ENCODE assay signal across 8 mouse cellular contexts in genomic region chr13:53811862-53812261, GRCm38 (mm10).
DNase-seq lines count a peak whose midpoint lies in the region; ATAC-seq and TF ChIP-seq lines count a peak whose summit lies in the region.
"Had no signal": no experiment of that assay in that cellular context is flagged by ENCODE, and none has a peak within 500 bp of the region (broad histone marks: within the 10 kb centered on the region; RNA-seq: fewer than 3 reads in every experiment).

No protein-coding gene starts in this region.

- no peaks in the 10 kb centered on the region for H3K9me3 ChIP-seq in lung, embryonic 14.5 days (ENCODE audit: low read depth, low read length)
- H3K9me3 ChIP-seq: midbrain, embryonic 12.5 days had no signal

- DNase-seq in lung, adult 2 months, result no peak
- DNase-seq in lung, adult 18-20 months, result no peak
- DNase-seq in adrenal gland, adult (ENCODE audit: inconsistent age in 2 of 2, low spot score in 1 of 2), result peak; percentile 46 to 83
- peak; percentile 61 to 79 for DNase-seq in heart, postnatal 10 days
- peak; percentile 61 for DNase-seq in lung, embryonic 14.5 days
- DNase-seq in thymus, postnatal 14 days, result no peak

- peaks cover 2% of the 10 kb centered on the region; the same call in 1 of the 2 replicates for H3K4me1 ChIP-seq in lung, adult 2 months (ENCODE audit: control insufficient read depth, insufficient read depth, low read length)
- peaks cover 6% of the 10 kb centered on the region; the same call in 1 of the 2 replicates for H3K4me1 ChIP-seq in lung, embryonic 14.5 days (ENCODE audit: insufficient read depth)

- no peak for TF ChIP-seq POLR2A in lung, adult 2 months (IDR thresholded peaks at IDR 0.05; ENCODE audit: borderline replicate concordance, extremely low read depth, low read depth, low read length)

- no peak overlapping the region for H3K4me3 ChIP-seq in lung, adult 2 months (replicated peaks; ENCODE audit: extremely low read depth, low read depth, low read length)
- no peak overlapping the region for H3K4me3 ChIP-seq in lung, embryonic 14.5 days (ENCODE audit: low read depth, low read length)
- H3K4me3 ChIP-seq: midbrain, embryonic 12.5 days had no signal

- ATAC-seq in cerebellum, adult (ENCODE audit: insufficient number of reproducible peaks, low FRiP score, low TSS enrichment), result peak; percentile 72
- no peak for ATAC-seq in lung, embryonic 14.5 days (ENCODE audit: insufficient read depth)

- peak; percentile 53; the same call in 1 of the 2 replicates for TF ChIP-seq CTCF in lung, adult 2 months (IDR thresholded peaks at IDR 0.05; ENCODE audit: insufficient read depth, low read length)
- TF ChIP-seq CTCF in lung, embryonic 14.5 days (IDR thresholded peaks at IDR 0.05; ENCODE audit: low read depth), result peak; percentile 78

- WGBS in lung, adult 2 months, result 25% methylated on average over 4 of the region's 4 CpGs
- WGBS in lung, embryonic 14.5 days, result 24% methylated on average over 4 of the region's 4 CpGs

- no peaks in the 10 kb centered on the region for H3K27me3 ChIP-seq in lung, embryonic 14.5 days (ENCODE audit: insufficient read depth, low read length)

- intact Hi-C loops in heart, postnatal 10 days (cut with DNase I), result loop anchor here (1.0 kb wide), 1 partner anchor 243 kb away; the partner anchor contains the start of gene Drd1

- H3K36me3 ChIP-seq in lung, embryonic 14.5 days (ENCODE audit: insufficient read depth), result no peaks in the 10 kb centered on the region
- H3K36me3 ChIP-seq: midbrain, embryonic 12.5 days had no signal

- H3K9ac ChIP-seq in lung, embryonic 14.5 days, result no peak overlapping the region
- H3K9ac ChIP-seq: midbrain, embryonic 12.5 days had no signal

- no peak overlapping the region for H3K4me2 ChIP-seq in lung, embryonic 14.5 days
- H3K4me2 ChIP-seq: midbrain, embryonic 12.5 days had no signal

- H3K27ac ChIP-seq in lung, embryonic 14.5 days (ENCODE audit: low read depth), result no peak overlapping the region
- H3K27ac ChIP-seq: midbrain, embryonic 12.5 days had no signal

Comparison
In these comparisons a context has a peak if more than half of its experiments do, and no peak if none do; other contexts are left out.
1. DNase-seq: peak in adrenal gland, adult (2 of 2), heart, postnatal 10 days (2 of 2) and lung, embryonic 14.5 days (single experiment); none in lung, adult 2 months (single experiment), lung, adult 18-20 months (0 of 2) and thymus, postnatal 14 days (single experiment).